Mouse (Mus musculus): ENCODE measurements around the gene Zfp442. TPM values are rescaled to one million over a fixed set of nuclear protein-coding genes. Genes with fewer than 3 reads are reported as not detected.

Zfp442 gene
- polyA plus RNA-seq, 1 experiment from 2014 or later, result 9.4 TPM

Other genes starting within 250 kb of the Zfp442 start
- gene Zfp937, start 233.4 kb downstream of the Zfp442 start, polyA plus RNA-seq (2016; fragmentation: Nextera tagmentation; extraction: Ambion mirVana), result 10.4 and 10.7 TPM in 2 replicates
- 5.1 and 6.3 TPM in 2 replicates for gene Gm21994, start 195.9 kb downstream of the Zfp442 start, polyA plus RNA-seq (2016; fragmentation: Nextera tagmentation; extraction: Ambion mirVana)
- not detected in 2 replicates for gene Gm14124, start 194.0 kb downstream of the Zfp442 start, polyA plus RNA-seq (2016; fragmentation: Nextera tagmentation; extraction: Ambion mirVana)
- 3.6 and 5.4 TPM in 2 replicates for gene Gm10130, start 127.8 kb downstream of the Zfp442 start, polyA plus RNA-seq (2016; fragmentation: Nextera tagmentation; extraction: Ambion mirVana)
- 10.4 and 11.0 TPM in 2 replicates for gene 3300002I08Rik, start 88.7 kb downstream of the Zfp442 start, polyA plus RNA-seq (2016; fragmentation: Nextera tagmentation; extraction: Ambion mirVana)
- gene Zfp345, start 33.6 kb upstream of the Zfp442 start, polyA plus RNA-seq (2016; fragmentation: Nextera tagmentation; extraction: Ambion mirVana), result 0.05 TPM in 1 of 2 replicates, not detected in the other
- gene Cst7, start 118.9 kb upstream of the Zfp442 start, polyA plus RNA-seq (2016; fragmentation: Nextera tagmentation; extraction: Ambion mirVana), result 0.17 and 0.47 TPM in 2 replicates
- gene Apmap, start 157.1 kb upstream of the Zfp442 start, polyA plus RNA-seq (2016; fragmentation: Nextera tagmentation; extraction: Ambion mirVana), result 27.9 and 28.3 TPM in 2 replicates
- gene Acss1, start 217.0 kb upstream of the Zfp442 start, polyA plus RNA-seq (2016; fragmentation: Nextera tagmentation; extraction: Ambion mirVana), result 7.7 and 9.4 TPM in 2 replicates
- not detected in 2 replicates for gene Vsx1, start 237.9 kb upstream of the Zfp442 start, polyA plus RNA-seq (2016; fragmentation: Nextera tagmentation; extraction: Ambion mirVana)